Mouse (Mus musculus) bone marrow, adult 2 months (tissue): ENCODE data around the gene Parm1. TPM values are rescaled to one million over a fixed set of nuclear protein-coding genes. Genes with fewer than 3 reads are reported as not detected.

Experiments
- H3K27ac ChIP-seq: fragments of 200-500 bp; 2 replicates; pipeline ENCODE4 v1.5.1; 2012; ENCODE audit warnings: low read depth, mild to moderate bottlenecking, control low read depth, inconsistent platforms, low read length; ENCODE audit not compliant: control insufficient read depth, poor library complexity, insufficient read depth
- H3K4me1 ChIP-seq: fragments of 200-500 bp; 2 replicates; pipeline ENCODE4 v1.6.1; 2011; ENCODE audit warnings: low read length; ENCODE audit not compliant: control insufficient read depth, insufficient read depth
- H3K4me3 ChIP-seq: fragments of 200-500 bp; replicated peaks from 2 replicates; pipeline ENCODE3; 2011; ENCODE audit warnings: mild to moderate bottlenecking, low read depth, low read length, control low read depth; ENCODE audit not compliant: control insufficient read depth
- CTCF ChIP-seq: fragments of 200-500 bp; IDR thresholded peaks from 2 replicates; pipeline ENCODE4 v1.5.1; 2011; ENCODE audit warnings: low read length, control low read depth; ENCODE audit not compliant: control insufficient read depth, insufficient read depth
- POLR2A ChIP-seq: fragments of 200-500 bp; IDR thresholded peaks from 2 replicates; pipeline ENCODE4 v1.6.1; 2011; ENCODE audit warnings: low read depth, mild to moderate bottlenecking, control low read depth, low read length, borderline replicate concordance; ENCODE audit not compliant: control insufficient read depth
- WGBS: fragments of 180-500 bp; shearing (Covaris S2); methylation state at CpG from one replicate; pipeline ENCODE4 v1.1.7; 2018; 5-methylcytosine and 5-hydroxymethylcytosine counted together
- polyA plus RNA-seq: library from polyadenylated mRNA; stranded (reverse); fragments of >200 nt; gene quantifications from 2 replicates; pipeline ENCODE4 v1.2.4, GENCODE M21; 2011; ENCODE audit warnings: low replicate concordance; ENCODE audit not compliant: missing spikeins, insufficient read depth, insufficient read length

The Parm1 gene
- polyA plus RNA-seq, 1 experiment, result 0.70 TPM

DNA sequence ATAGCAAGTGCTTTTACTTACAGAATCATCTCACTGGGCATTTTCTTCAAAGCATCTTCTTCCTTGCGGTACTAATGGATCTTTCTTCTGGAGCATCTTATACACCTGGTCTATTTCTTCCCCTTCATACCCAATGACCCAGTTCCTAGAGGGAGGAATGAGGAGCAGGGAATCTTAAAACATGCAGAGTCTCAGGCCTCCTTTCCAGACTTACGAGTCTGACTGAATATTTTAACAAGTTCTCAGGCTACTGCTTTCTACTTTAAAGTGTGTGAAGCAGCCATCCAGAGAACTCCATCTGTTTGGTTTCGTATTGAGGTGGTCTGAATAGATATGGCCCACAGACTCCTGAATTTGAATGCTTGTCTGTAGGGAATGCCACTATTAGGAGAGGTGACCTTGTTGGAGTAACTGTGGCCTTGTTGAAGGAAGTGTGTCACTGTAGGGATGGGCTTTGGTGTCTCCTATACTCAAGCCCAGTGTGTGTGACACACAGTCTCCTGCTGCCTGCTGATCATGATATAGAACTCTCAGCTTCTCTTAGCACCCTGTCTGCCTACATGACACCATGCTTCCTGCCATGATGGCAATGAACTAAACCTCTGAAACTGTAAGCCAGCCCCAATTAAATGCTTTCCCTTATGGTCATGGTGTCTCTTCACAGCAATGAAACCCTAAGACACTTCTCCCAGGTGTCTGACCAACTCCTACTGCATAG is 137.1 kb downstream of the Parm1 start:
- Histone ChIP-seq H3K4me3 (no peak overlapping the region), H3K27ac (no peak overlapping the region), H3K4me1 (no peaks in the 10 kb centered on the region)
- WGBS, result 80% methylated on average over 3 of the region's 3 CpGs
- TF ChIP-seq CTCF, result no peak
- TF ChIP-seq POLR2A, result no peak

DNA sequence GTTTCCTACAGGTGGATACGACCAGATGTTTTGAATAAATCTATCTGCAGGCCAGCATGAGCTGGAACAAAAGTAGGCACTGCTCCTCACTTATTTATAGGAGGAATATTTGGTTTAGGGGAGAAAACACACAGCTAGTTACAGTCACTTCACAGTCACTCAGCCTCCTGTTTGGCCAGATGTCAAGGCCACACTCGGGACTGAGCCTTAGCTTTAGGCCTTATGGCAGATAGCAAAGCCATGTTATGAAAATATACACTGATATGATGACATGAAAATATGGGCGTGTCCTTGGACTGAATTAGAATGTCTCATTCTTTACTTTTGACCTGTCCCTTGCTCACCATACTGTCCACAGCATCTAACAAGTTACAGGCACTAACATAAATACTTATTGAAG is 137.8 kb downstream of the Parm1 start:
- H3K4me1 ChIP-seq, result no peaks in the 10 kb centered on the region
- TF ChIP-seq POLR2A (no peak), CTCF (no peak)
- H3K27ac ChIP-seq, result no peak overlapping the region
- WGBS, result 72% methylated on average over 3 of the region's 3 CpGs
- no peak overlapping the region for H3K4me3 ChIP-seq

DNA sequence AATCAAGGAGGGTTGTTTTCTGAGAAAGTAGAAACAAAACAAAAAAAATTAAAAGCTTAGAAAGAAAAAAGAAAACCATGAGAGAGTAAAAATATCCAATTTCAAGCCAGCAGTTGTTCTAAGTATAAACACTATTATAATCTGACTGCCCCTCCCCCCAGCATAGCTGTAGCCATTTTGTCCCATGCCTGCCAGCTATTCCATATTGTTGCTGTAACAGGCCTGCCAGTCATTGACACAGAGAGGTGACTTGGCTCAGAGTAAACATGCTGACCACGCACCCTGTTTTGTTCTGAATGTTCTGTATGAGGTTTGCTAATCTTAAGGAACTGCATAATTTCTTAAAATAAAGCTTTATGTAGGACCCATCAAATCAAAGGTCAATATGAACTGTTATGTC is 145.3 kb downstream of the Parm1 start:
- no peak for TF ChIP-seq CTCF
- no peak for TF ChIP-seq POLR2A
- WGBS, result 76% methylated on average over 1 of the region's 1 CpGs
- no peak overlapping the region for H3K27ac ChIP-seq
- no peak overlapping the region for H3K4me3 ChIP-seq
- H3K4me1 ChIP-seq, result no peaks in the 10 kb centered on the region

- Histone ChIP-seq H3K4me3 (no peak overlapping the region), H3K27ac (no peak overlapping the region), H3K4me1 (no peaks in the 10 kb centered on the region)
- WGBS, result 85% methylated on average over 4 of the region's 4 CpGs
- no peak for TF ChIP-seq CTCF
- no peak for TF ChIP-seq POLR2A
These were observed 149.7 kb downstream of the Parm1 start for GRCm38 (mm10) chr5:91667127-91667526.

- H3K4me1 ChIP-seq, result no peaks in the 10 kb centered on the region
- no peak overlapping the region for H3K27ac ChIP-seq
- H3K4me3 ChIP-seq, result no peak overlapping the region
- no peak for TF ChIP-seq CTCF
- TF ChIP-seq POLR2A, result no peak
- 84% methylated on average over 4 of the region's 4 CpGs for WGBS
These were observed 151.8 kb downstream of the Parm1 start for GRCm38 (mm10) chr5:91669235-91669634.

Other genes with a start within 250 kb of the Parm1 start
- not detected in 2 replicates for gene Btc, start 114.6 kb upstream of the Parm1 start, polyA plus RNA-seq